Mouse (Mus musculus) heart, adult 9 months (tissue): ENCODE results near the gene Adgrl2.

Experiments used
- DNase-seq, 2 experiments: peaks; one replicate each; pipeline ENCODE4 v3.0.0; 2022; ENCODE audit warnings: low spot score in 2 of 2

Gene Adgrl2

GRCm38 (mm10) chr3:148885184-148885583 lies 105.2 kb downstream of the Adgrl2 start:
- DNase-seq, result no peak

DNA sequence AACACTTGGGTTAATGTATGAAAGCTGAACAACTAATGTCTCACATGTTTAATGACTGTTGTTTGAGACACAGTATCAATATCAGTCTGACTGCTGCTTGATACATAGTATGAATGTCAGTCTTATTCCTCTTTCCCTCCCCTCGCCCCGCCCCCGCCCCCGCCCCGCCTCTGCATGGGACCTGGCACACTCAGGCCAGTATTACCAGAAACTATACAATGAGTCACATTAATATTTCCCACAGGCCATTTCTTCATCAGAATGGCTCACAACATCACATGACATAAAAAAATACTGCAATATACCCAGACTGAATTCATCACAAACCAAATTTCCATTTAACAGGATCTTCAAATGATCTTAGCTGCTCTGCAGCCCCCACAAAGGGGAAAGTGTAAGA lies 108.9 kb downstream of the Adgrl2 start:
- DNase-seq, result no peak

DNA sequence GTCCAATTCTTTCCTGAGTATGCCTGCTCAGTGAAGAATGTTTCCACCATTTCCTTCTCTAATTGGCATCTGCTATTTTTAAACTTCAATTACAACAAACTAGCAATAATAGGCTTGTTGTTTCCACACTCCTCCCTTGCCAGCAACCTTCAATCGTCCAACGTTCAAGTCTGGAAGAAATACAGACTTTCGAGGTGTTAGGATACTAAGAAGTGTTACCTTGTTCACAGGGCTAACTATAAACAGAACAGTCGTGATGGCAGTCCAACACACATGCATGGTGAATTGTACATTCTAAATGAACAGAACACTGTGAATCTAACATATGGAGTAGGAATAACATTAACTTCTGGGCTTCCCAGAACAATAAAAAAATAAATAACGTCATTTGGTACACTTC lies 117.8 kb downstream of the Adgrl2 start:
- DNase-seq, result no peak

GRCm38 (mm10) chr3:148871792-148872464 lies 118.4 kb downstream of the Adgrl2 start:
- no peak for DNase-seq

GRCm38 (mm10) chr3:148867618-148868017 lies 122.7 kb downstream of the Adgrl2 start:
- DNase-seq, result no peak

DNA sequence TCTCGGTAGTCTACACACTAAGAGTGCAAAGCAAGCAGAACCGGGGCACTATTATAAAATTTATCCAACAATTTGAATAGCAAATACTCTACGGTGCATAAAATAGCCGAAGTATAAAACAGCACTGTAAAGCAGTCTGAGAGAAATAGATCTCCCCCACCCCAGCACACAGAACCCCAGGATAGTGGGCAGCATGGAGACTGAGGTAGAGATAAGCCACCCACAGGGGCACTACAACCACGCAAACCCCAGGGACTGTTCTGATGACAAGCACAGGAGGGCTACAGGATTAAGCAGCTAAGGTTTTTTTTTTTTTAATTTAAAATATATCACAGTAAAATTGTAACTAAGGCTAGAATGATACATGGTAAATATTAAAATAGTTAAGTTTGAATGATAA lies 123.7 kb downstream of the Adgrl2 start:
- DNase-seq, result no peak

GRCm38 (mm10) chr3:148866053-148866452 lies 124.3 kb downstream of the Adgrl2 start:
- no peak for DNase-seq

DNA sequence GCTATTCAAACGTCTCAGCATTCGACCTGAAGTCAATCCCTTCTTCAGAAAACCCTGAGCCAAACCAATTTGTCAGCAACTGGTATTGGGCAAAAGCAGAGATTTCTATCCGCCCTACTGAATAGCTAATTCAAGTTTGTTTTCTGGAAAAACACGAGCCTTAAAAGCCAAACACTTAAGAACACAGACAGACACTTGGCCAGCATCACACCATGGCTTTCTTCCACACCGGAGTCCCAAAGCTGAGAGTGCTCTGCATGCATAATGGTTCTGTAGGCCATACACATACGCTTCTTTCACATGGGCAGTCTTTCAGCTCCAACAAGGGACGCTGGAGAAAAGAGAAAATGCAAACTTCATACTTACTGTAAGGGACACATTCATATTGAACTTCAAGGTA lies 125.1 kb downstream of the Adgrl2 start:
- no peak for DNase-seq

GRCm38 (mm10) chr3:148861860-148862259 lies 128.5 kb downstream of the Adgrl2 start:
- DNase-seq, result no peak

GRCm38 (mm10) chr3:148854306-148854910 lies 135.9 kb downstream of the Adgrl2 start:
- DNase-seq, result no peak

GRCm38 (mm10) chr3:148853372-148853771 lies 137.0 kb downstream of the Adgrl2 start:
- no peak for DNase-seq

- no peak for DNase-seq
Measured at GRCm38 (mm10) chr3:148852556-148852955, 137.8 kb downstream of the Adgrl2 start.

DNA sequence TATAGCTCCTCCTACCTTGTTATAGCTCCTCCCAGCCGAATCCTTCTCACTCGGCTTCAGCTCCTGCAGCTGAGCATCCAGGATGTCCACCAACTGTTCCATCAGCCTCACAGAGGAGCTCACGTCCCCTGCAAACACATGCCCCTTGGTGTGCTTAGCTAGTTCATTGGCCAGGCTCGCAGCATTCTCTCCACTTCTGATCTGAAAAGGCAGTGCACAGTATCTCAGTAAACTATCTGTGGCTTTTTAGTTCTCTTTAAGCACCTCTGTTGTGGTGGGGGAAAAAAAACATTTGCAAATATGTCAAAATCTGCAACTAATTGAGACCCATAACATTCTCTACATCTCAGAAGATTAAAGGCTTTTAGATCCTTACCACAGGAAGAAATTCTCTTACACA lies 139.5 kb downstream of the Adgrl2 start:
- DNase-seq, result no peak

DNA sequence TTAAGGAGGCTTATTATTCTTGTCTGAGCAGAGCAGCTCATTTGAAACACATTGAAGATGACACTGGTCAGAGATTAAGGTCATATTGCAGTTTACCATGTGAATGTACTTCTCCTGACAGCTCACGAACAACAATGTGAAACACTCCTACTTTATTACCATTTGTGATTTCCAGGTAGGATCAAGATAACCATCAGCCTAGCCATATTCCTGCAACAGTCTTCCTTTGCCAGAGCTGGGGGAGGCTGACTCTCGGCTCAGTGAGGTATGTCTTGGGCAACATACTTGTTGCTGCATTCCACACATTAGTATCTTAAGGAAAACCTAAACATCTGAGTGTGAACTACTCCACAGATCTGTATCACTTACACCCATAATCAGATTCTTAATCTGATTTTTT lies 142.0 kb downstream of the Adgrl2 start:
- no peak for DNase-seq

- peak in 1 of 2 experiments; percentile 12 for DNase-seq
Measured at GRCm38 (mm10) chr3:148844182-148844581, 146.2 kb downstream of the Adgrl2 start.

DNA sequence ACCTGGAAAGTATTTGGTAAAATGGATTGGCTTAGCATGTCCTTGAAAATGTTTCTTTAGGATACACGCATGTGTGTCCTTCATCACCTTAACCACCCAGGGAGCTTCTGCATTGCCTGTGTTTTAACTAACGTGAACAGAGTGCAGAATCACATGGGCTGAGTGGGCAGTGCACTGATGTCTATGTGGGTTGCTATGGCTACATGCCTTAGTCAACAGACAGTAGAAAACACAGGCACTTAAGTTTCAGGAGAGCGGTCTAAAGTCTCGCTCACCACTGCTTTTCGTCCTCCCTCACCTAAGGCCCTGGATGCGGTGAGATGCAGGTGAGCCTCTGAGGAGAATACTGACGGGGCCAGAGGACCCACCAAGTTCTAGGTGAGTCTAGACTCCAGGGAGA lies 147.8 kb downstream of the Adgrl2 start:
- no peak for DNase-seq

DNA sequence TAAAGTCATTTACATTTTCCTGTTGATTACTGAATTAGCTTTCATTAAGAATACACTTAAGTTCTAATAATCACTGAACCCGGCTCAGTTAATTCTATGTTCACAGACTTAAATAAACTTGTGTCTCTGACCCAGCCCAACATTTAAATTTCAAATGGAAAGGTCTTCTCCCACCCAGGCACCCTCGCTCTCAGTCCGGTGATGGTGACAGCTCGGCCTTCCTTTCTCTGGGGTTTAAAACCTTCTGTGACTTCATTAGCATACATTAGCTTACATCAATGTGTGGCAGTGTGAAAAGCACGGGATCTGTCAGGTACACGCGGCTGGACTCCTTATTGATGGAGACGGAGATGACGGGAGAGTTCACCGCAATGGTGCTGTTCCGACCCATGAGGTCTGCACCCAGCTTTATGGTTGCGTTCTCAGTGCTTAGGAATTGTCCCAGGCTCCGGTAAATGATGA lies 151.5 kb downstream of the Adgrl2 start:
- DNase-seq, result no peak

DNA sequence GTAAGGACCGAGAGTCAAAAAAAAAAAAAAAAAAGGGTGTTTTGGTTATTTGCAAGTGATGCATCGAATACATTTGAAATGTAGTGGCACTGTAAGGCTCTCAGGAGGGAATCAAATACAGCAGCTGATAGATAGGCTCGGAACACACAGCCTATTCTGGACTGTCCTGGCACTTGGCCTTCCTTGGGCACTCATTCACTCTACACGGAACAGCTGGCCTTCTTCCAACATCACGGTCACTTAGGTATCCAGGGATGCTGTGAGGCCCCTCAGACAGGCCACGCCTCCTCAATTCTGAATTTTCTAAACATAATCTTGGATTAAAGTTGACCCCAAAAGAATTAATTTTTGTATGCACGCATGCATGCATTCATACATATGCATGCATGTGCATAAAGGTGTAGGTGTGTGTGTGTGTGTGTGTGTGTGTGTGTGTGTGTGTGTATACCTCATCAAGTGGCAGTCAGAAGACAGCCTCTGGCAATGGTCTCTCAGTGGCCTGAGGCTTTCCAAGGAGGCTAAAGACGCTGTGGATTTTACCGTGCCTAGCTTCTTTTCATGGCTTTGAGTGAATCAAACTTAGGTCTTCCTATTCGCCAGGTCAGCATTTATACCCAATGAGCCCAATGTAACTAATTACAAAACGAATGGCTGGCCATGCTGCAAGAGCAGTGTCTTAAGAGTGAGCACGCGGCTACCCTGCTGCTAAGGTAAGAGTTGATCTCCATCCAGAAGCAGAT lies 152.1 kb downstream of the Adgrl2 start:
- DNase-seq, result peak in 1 of 2 experiments; percentile 12

DNA sequence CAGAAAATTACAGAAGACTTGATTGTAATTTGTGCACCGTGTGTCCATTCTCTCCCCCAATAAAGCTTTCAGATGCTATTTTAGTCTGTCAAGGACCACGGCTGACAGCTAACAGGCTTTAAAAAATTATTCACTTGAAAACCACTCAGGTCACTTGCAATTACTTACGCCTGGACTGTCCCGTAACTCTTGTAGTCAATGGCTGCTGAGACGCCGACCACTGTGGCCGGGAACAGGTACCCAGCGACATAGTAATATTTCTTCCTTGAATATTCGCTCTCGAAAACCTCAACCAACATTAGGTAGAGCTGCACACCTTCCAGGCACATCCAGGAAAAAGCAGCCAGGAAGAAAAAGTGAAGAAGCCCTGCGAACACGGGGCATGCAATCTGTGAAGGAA lies 155.2 kb downstream of the Adgrl2 start:
- DNase-seq, result no peak

DNA sequence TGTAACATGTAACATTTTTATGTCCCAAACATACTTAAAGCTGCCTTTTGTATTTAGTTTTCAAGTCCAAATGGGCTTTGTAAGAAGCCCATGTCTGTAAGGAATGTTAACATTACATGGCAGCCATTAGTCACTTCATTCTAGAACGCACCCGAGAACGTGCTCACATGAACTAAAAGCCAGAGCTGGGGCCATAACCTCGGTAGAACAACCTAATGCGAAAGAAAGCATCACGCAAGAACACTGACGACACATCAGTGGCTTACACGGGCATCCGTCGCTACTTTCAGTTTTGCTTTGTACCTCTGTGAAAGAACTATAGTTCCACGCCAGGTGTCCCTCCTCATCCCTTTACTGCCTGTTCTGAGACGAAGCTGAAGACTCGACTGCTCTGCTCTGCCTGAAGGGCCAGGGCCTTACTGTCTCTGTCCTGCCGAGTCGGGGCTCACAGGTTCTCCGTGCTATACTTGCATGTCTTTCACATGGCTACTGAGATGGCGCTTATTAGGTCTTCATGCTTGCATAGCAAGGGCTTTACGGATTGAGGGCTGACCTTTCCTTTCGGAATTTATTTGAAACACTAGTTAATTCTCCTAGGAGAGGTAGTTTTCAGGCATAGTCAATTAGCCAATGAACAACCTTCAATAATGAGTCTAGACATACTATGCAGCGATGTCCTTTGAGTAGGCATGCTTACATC lies 157.1 kb downstream of the Adgrl2 start:
- DNase-seq, result no peak

GRCm38 (mm10) chr3:148832001-148832400 lies 158.4 kb downstream of the Adgrl2 start:
- no peak for DNase-seq

- no peak for DNase-seq
Measured at GRCm38 (mm10) chr3:148828519-148828918, 161.8 kb downstream of the Adgrl2 start.
